Mouse (Mus musculus) cortical plate, adult 2 months (tissue): ENCODE measurements around the gene Bank1. TPM values are rescaled to one million over a fixed set of nuclear protein-coding genes. Genes with fewer than 3 reads are reported as not detected.

Experiments
- H3K27ac ChIP-seq: fragments of 200-500 bp; 2 replicates; pipeline ENCODE4 v1.5.1; 2012; ENCODE audit warnings: low read length, control low read depth, inconsistent platforms; ENCODE audit not compliant: insufficient read depth
- H3K4me1 ChIP-seq: fragments of 200-500 bp; 2 replicates; pipeline ENCODE4 v1.6.1; 2011; ENCODE audit warnings: low read length; ENCODE audit not compliant: control insufficient read depth, insufficient read depth
- H3K4me3 ChIP-seq: fragments of 200-500 bp; 2 replicates; pipeline ENCODE4 v1.5.1; 2011; ENCODE audit warnings: mild to moderate bottlenecking, low read length, control low read depth; ENCODE audit not compliant: insufficient read depth
- CTCF ChIP-seq: fragments of 200-500 bp; IDR thresholded peaks from 2 replicates; pipeline ENCODE4 v1.5.1; 2011; ENCODE audit warnings: mild to moderate bottlenecking, control low read depth, low read length; ENCODE audit not compliant: insufficient read depth; ENCODE audit errors: extremely low read depth
- POLR2A ChIP-seq: fragments of 200-500 bp; IDR thresholded peaks from 2 replicates; pipeline ENCODE4 v1.6.1; 2011; ENCODE audit warnings: mild to moderate bottlenecking, low read length, control low read depth; ENCODE audit not compliant: insufficient read depth; ENCODE audit errors: extremely low read depth
- polyA plus RNA-seq: library from polyadenylated mRNA; depleted of rRNA; stranded (reverse); fragments of >200 nt; gene quantifications from 2 replicates; pipeline ENCODE4 v1.2.3, GENCODE M21; 2012

Bank1 gene
- polyA plus RNA-seq, 1 experiment, result 1.5 TPM

- TF ChIP-seq CTCF (no peak), POLR2A (no peak)
These were observed 68.1 kb downstream of the Bank1 start for GRCm38 (mm10) chr3:136257761-136258160.

GRCm38 (mm10) chr3:136254713-136255112 lies 71.2 kb downstream of the Bank1 start:
- Histone ChIP-seq H3K4me3 (no peak overlapping the region), H3K4me1 (no peaks in the 10 kb centered on the region), H3K27ac (no peak overlapping the region)
- TF ChIP-seq CTCF (no peak), POLR2A (no peak)

More at GRCm38 (mm10) chr3:136257761-136258160, 68.1 kb downstream of the Bank1 start:
- Histone ChIP-seq H3K4me1 (no peaks in the 10 kb centered on the region), H3K27ac (no peak overlapping the region), H3K4me3 (no peak overlapping the region)

GRCm38 (mm10) chr3:136252820-136253219 lies 73.0 kb downstream of the Bank1 start:
- Histone ChIP-seq H3K27ac (no peak overlapping the region; the same call in 1 of the 2 replicates), H3K4me1 (no peaks in the 10 kb centered on the region), H3K4me3 (no peak overlapping the region)
- TF ChIP-seq CTCF, result no peak
- no peak for TF ChIP-seq POLR2A

GRCm38 (mm10) chr3:136251578-136251977 lies 74.3 kb downstream of the Bank1 start:
- Histone ChIP-seq H3K27ac (peak overlapping the region; percentile 40; the same call in 1 of the 2 replicates), H3K4me3 (no peak overlapping the region), H3K4me1 (no peaks in the 10 kb centered on the region)
- TF ChIP-seq POLR2A (no peak), CTCF (no peak)

GRCm38 (mm10) chr3:136247331-136247730 lies 78.5 kb downstream of the Bank1 start:
- Histone ChIP-seq H3K4me1 (no peaks in the 10 kb centered on the region), H3K4me3 (no peak overlapping the region), H3K27ac (no peak overlapping the region)
- TF ChIP-seq CTCF (no peak), POLR2A (no peak)

GRCm38 (mm10) chr3:136244931-136245330 lies 80.9 kb downstream of the Bank1 start:
- H3K27ac ChIP-seq, result no peak overlapping the region
- H3K4me1 ChIP-seq, result no peaks in the 10 kb centered on the region
- no peak for TF ChIP-seq POLR2A
- no peak for TF ChIP-seq CTCF
- no peak overlapping the region for H3K4me3 ChIP-seq

GRCm38 (mm10) chr3:136238790-136239189 lies 87.1 kb downstream of the Bank1 start:
- H3K27ac ChIP-seq, result no peak overlapping the region
- H3K4me1 ChIP-seq, result no peaks in the 10 kb centered on the region
- TF ChIP-seq CTCF, result no peak
- TF ChIP-seq POLR2A, result no peak
- H3K4me3 ChIP-seq, result no peak overlapping the region

GRCm38 (mm10) chr3:136233507-136233906 lies 92.4 kb downstream of the Bank1 start:
- Histone ChIP-seq H3K4me1 (no peaks in the 10 kb centered on the region), H3K4me3 (no peak overlapping the region), H3K27ac (no peak overlapping the region)
- no peak for TF ChIP-seq POLR2A
- no peak for TF ChIP-seq CTCF

- Histone ChIP-seq H3K27ac (no peak overlapping the region), H3K4me1 (no peaks in the 10 kb centered on the region), H3K4me3 (no peak overlapping the region)
- TF ChIP-seq CTCF (no peak), POLR2A (no peak)
These were observed 95.2 kb downstream of the Bank1 start for GRCm38 (mm10) chr3:136230602-136231151.

- Histone ChIP-seq H3K4me1 (no peaks in the 10 kb centered on the region), H3K4me3 (no peak overlapping the region), H3K27ac (no peak overlapping the region)
- no peak for TF ChIP-seq POLR2A
- no peak for TF ChIP-seq CTCF
These were observed 136.1 kb downstream of the Bank1 start for GRCm38 (mm10) chr3:136189661-136190228.
